Mouse (Mus musculus): ENCODE measurements around the gene Ttc21a. TPM values are rescaled to one million over a fixed set of nuclear protein-coding genes. Genes with fewer than 3 reads are reported as not detected.

Ttc21a gene
- polyA plus RNA-seq, 1 experiment from 2014 or later, result 0.27 TPM

- Histone ChIP-seq H3K4me2 (peak overlapping the region; percentile 77), H3K4me1 (peaks cover 51% of the 10 kb centered on the region), H3K9me3 (no peaks in the 10 kb centered on the region), H3K4me3 (peak overlapping the region; percentile 90), H3K27me3 (replicated peaks) (no peaks in the 10 kb centered on the region), H3K36me3 (no peaks in the 10 kb centered on the region), H3K9ac (peak overlapping the region; percentile 93), H3K27ac (replicated peaks) (peak overlapping the region; percentile 100)
- peak; percentile 82 for ATAC-seq (ENCODE audit: extremely low read depth, insufficient number of reproducible peaks, low FRiP score, low TSS enrichment)
- under 1% methylated on average over 78 of the region's 79 CpGs for WGBS
Measured at GRCm38 (mm10) chr9:119983585-119984535, 46.5 kb downstream of the Ttc21a start.

GRCm38 (mm10) chr9:119984536-119985011, 47.2 kb downstream of the Ttc21a start, which contains the start of gene Csrnp1:
TSS of gene Csrnp1 (minus strand) at chr9:119984658.
- Histone ChIP-seq H3K4me3 (peak within 1 kb of the TSS; percentile 90), H3K27ac (replicated peaks) (peak within 1 kb of the TSS; percentile 100), H3K36me3 (no peaks in the 10 kb centered on the region), H3K4me1 (peaks cover 44% of the 10 kb centered on the region), H3K4me2 (peak within 1 kb of the TSS; percentile 77), H3K9ac (peak within 1 kb of the TSS; percentile 93), H3K9me3 (no peaks in the 10 kb centered on the region), H3K27me3 (replicated peaks) (no peaks in the 10 kb centered on the region)
- ATAC-seq (ENCODE audit: extremely low read depth, insufficient number of reproducible peaks, low FRiP score, low TSS enrichment), result no peak
- WGBS, result 7% methylated on average over 14 of the region's 14 CpGs

GRCm38 (mm10) chr9:119985881-119986574, 48.6 kb downstream of the Ttc21a start:
- Histone ChIP-seq H3K27me3 (replicated peaks) (no peaks in the 10 kb centered on the region), H3K4me3 (no peak overlapping the region), H3K4me1 (peaks cover 30% of the 10 kb centered on the region), H3K27ac (replicated peaks) (no peak overlapping the region), H3K36me3 (no peaks in the 10 kb centered on the region), H3K4me2 (no peak overlapping the region), H3K9me3 (no peaks in the 10 kb centered on the region), H3K9ac (no peak overlapping the region)
- WGBS, result 78% methylated on average over 10 of the region's 10 CpGs
- no peak for ATAC-seq (ENCODE audit: extremely low read depth, insufficient number of reproducible peaks, low FRiP score, low TSS enrichment)

- H3K4me2 ChIP-seq, result no peak overlapping the region
- WGBS, result 48% methylated on average over 7 of the region's 7 CpGs
Measured at GRCm38 (mm10) chr9:119988304-119988703, 50.9 kb downstream of the Ttc21a start.

GRCm38 (mm10) chr9:119991310-119991709, 53.9 kb downstream of the Ttc21a start:
- Histone ChIP-seq H3K9me3 (no peaks in the 10 kb centered on the region), H3K4me3 (no peak overlapping the region), H3K9ac (0 out of 2 replicates have a peak overlapping the region, but pooled peaks have one; percentile 30), H3K4me1 (peaks cover 12% of the 10 kb centered on the region; the same call in 1 of the 2 replicates), H3K27ac (replicated peaks) (no peak overlapping the region), H3K4me2 (no peak overlapping the region), H3K27me3 (replicated peaks) (no peaks in the 10 kb centered on the region), H3K36me3 (no peaks in the 10 kb centered on the region)
- no peak for ATAC-seq (ENCODE audit: extremely low read depth, insufficient number of reproducible peaks, low FRiP score, low TSS enrichment)
- 22% methylated on average over 5 of the region's 5 CpGs for WGBS

More at GRCm38 (mm10) chr9:119988304-119988703, 50.9 kb downstream of the Ttc21a start:
- no peak for ATAC-seq (ENCODE audit: extremely low read depth, insufficient number of reproducible peaks, low FRiP score, low TSS enrichment)
- H3K9ac ChIP-seq, result no peak overlapping the region
- H3K36me3 ChIP-seq, result no peaks in the 10 kb centered on the region
- H3K4me1 ChIP-seq, result peaks cover 24% of the 10 kb centered on the region
- H3K4me3 ChIP-seq, result no peak overlapping the region
- H3K27ac ChIP-seq (replicated peaks), result no peak overlapping the region
- H3K9me3 ChIP-seq, result no peaks in the 10 kb centered on the region
- H3K27me3 ChIP-seq (replicated peaks), result no peaks in the 10 kb centered on the region

GRCm38 (mm10) chr9:119993092-119993844, 55.9 kb downstream of the Ttc21a start:
- 48% methylated on average over 10 of the region's 10 CpGs for WGBS
- Histone ChIP-seq H3K36me3 (no peaks in the 10 kb centered on the region), H3K4me2 (no peak overlapping the region), H3K4me3 (no peak overlapping the region), H3K4me1 (peaks cover 12% of the 10 kb centered on the region; the same call in 1 of the 2 replicates), H3K9me3 (no peaks in the 10 kb centered on the region), H3K27ac (replicated peaks) (no peak overlapping the region), H3K9ac (no peak overlapping the region), H3K27me3 (replicated peaks) (no peaks in the 10 kb centered on the region)
- ATAC-seq (ENCODE audit: extremely low read depth, insufficient number of reproducible peaks, low FRiP score, low TSS enrichment), result no peak

GRCm38 (mm10) chr9:119994207-119994606, 56.8 kb downstream of the Ttc21a start:
- no peak overlapping the region for H3K4me3 ChIP-seq
- no peak for ATAC-seq (ENCODE audit: extremely low read depth, insufficient number of reproducible peaks, low FRiP score, low TSS enrichment)
- H3K4me1 ChIP-seq, result peaks cover 12% of the 10 kb centered on the region; the same call in 1 of the 2 replicates
- no peaks in the 10 kb centered on the region for H3K36me3 ChIP-seq
- H3K9me3 ChIP-seq, result no peaks in the 10 kb centered on the region
- 51% methylated on average over 7 of the region's 7 CpGs for WGBS
- H3K27ac ChIP-seq (replicated peaks), result no peak overlapping the region
- H3K9ac ChIP-seq, result no peak overlapping the region
- H3K27me3 ChIP-seq (replicated peaks), result no peaks in the 10 kb centered on the region
- H3K4me2 ChIP-seq, result no peak overlapping the region

- 79% methylated on average over 4 of the region's 4 CpGs for WGBS
- Histone ChIP-seq H3K4me1 (peaks cover 18% of the 10 kb centered on the region), H3K27me3 (replicated peaks) (no peaks in the 10 kb centered on the region), H3K9me3 (no peaks in the 10 kb centered on the region), H3K36me3 (no peaks in the 10 kb centered on the region), H3K27ac (replicated peaks) (no peak overlapping the region), H3K9ac (no peak overlapping the region), H3K4me2 (no peak overlapping the region), H3K4me3 (no peak overlapping the region)
- ATAC-seq (ENCODE audit: extremely low read depth, insufficient number of reproducible peaks, low FRiP score, low TSS enrichment), result no peak
Measured at GRCm38 (mm10) chr9:119996080-119996479, 58.7 kb downstream of the Ttc21a start.

GRCm38 (mm10) chr9:119998776-119999175, 61.4 kb downstream of the Ttc21a start:
- no peaks in the 10 kb centered on the region for H3K9me3 ChIP-seq
- no peak overlapping the region for H3K27ac ChIP-seq (replicated peaks)
- no peaks in the 10 kb centered on the region for H3K36me3 ChIP-seq
- 59% methylated on average over 1 of the region's 1 CpGs for WGBS
- ATAC-seq (ENCODE audit: extremely low read depth, insufficient number of reproducible peaks, low FRiP score, low TSS enrichment), result no peak
- peaks cover 21% of the 10 kb centered on the region for H3K4me1 ChIP-seq
- no peaks in the 10 kb centered on the region for H3K27me3 ChIP-seq (replicated peaks)
- no peak overlapping the region for H3K4me3 ChIP-seq
- no peak overlapping the region for H3K9ac ChIP-seq
- no peak overlapping the region for H3K4me2 ChIP-seq

- H3K36me3 ChIP-seq, result no peaks in the 10 kb centered on the region
- H3K4me1 ChIP-seq, result peaks cover 26% of the 10 kb centered on the region
- ATAC-seq (ENCODE audit: extremely low read depth, insufficient number of reproducible peaks, low FRiP score, low TSS enrichment), result no peak
- WGBS, result 68% methylated on average over 6 of the region's 6 CpGs
- H3K27me3 ChIP-seq (replicated peaks), result no peaks in the 10 kb centered on the region
- H3K4me3 ChIP-seq, result no peak overlapping the region
- no peak overlapping the region for H3K27ac ChIP-seq (replicated peaks)
- H3K9ac ChIP-seq, result no peak overlapping the region
- H3K4me2 ChIP-seq, result no peak overlapping the region
- H3K9me3 ChIP-seq, result no peaks in the 10 kb centered on the region
Measured at GRCm38 (mm10) chr9:119999636-120000035, 62.2 kb downstream of the Ttc21a start.

GRCm38 (mm10) chr9:120000761-120001160, 63.4 kb downstream of the Ttc21a start:
- Histone ChIP-seq H3K4me1 (peaks cover 26% of the 10 kb centered on the region), H3K4me2 (no peak overlapping the region), H3K27ac (replicated peaks) (no peak overlapping the region), H3K4me3 (no peak overlapping the region), H3K9ac (no peak overlapping the region), H3K9me3 (no peaks in the 10 kb centered on the region), H3K27me3 (replicated peaks) (no peaks in the 10 kb centered on the region), H3K36me3 (no peaks in the 10 kb centered on the region)
- ATAC-seq (ENCODE audit: extremely low read depth, insufficient number of reproducible peaks, low FRiP score, low TSS enrichment), result no peak
- WGBS, result 66% methylated on average over 5 of the region's 5 CpGs

Measured in heart, embryonic 13.5 days (tissue).